Mouse (Mus musculus) layer of hippocampus, postnatal 14 days (tissue): ENCODE data around the gene Gm20661. TPM values are rescaled to one million over a fixed set of nuclear protein-coding genes. Genes with fewer than 3 reads are reported as not detected.
"Not testable (repeated sequence)": the region's sequence is repeated elsewhere in the genome, so short reads cannot be mapped to it uniquely, and the experiment has no call there.

Experiments
- DNase-seq, 2 experiments: peaks; one replicate each; pipeline ENCODE4 v3.0.0; 2021 to 2022; ENCODE audit warnings: low spot score in 2 of 2, mixed read lengths in 1 of 2
- total RNA-seq, 2 experiments: library from RNA; stranded (reverse); gene quantifications; 2 replicates each; pipeline ENCODE4 v1.2.3; 2021

The Gm20661 gene
- total RNA-seq, 2 experiments from 2014 or later, result 1.2 to 1.6 TPM

- no peak for DNase-seq
These were observed 12.7 kb downstream of the Gm20661 start for GRCm38 (mm10) chr9:107995513-107995912.

GRCm38 (mm10) chr9:107996049-107996448 is 13.2 kb downstream of the Gm20661 start, which contains the start of gene Gm20662:
TSS of gene Gm20662 (plus strand) at chr9:107996349.
- DNase-seq, result no peak

- peak; percentile 100 for DNase-seq
These were observed 19.3 kb downstream of the Gm20661 start, which contains the start of gene Ip6k1 for GRCm38 (mm10) chr9:108001922-108002770. TSS of gene Ip6k1 (plus strand) at chr9:108002501.

GRCm38 (mm10) chr9:108002778-108003530 is 20.1 kb downstream of the Gm20661 start:
- DNase-seq, result no peak

GRCm38 (mm10) chr9:108003531-108003890 is 20.7 kb downstream of the Gm20661 start:
- DNase-seq, result peak in 1 of 2 experiments; percentile 17

- DNase-seq, result no peak
These were observed 25.2 kb downstream of the Gm20661 start for GRCm38 (mm10) chr9:108008041-108008440.

- DNase-seq, result no peak
These were observed 27.5 kb downstream of the Gm20661 start for GRCm38 (mm10) chr9:108010385-108010784.

- not testable (repeated sequence) for DNase-seq
These were observed 30.7 kb downstream of the Gm20661 start for GRCm38 (mm10) chr9:108013577-108013976.

- no peak for DNase-seq
These were observed 34.3 kb downstream of the Gm20661 start for GRCm38 (mm10) chr9:108017127-108017526.

- no peak for DNase-seq
These were observed 37.9 kb downstream of the Gm20661 start for GRCm38 (mm10) chr9:108020741-108021140.

- DNase-seq, result no peak
These were observed 40.4 kb downstream of the Gm20661 start for GRCm38 (mm10) chr9:108023216-108023615.

- DNase-seq, result no peak
These were observed 43.7 kb downstream of the Gm20661 start for GRCm38 (mm10) chr9:108026584-108026983.

GRCm38 (mm10) chr9:108027867-108028266 is 45.0 kb downstream of the Gm20661 start:
- no peak for DNase-seq

GRCm38 (mm10) chr9:108032126-108032525 is 49.3 kb downstream of the Gm20661 start:
- DNase-seq, result no peak

- DNase-seq, result no peak
These were observed 52.7 kb downstream of the Gm20661 start for GRCm38 (mm10) chr9:108035331-108036156.

Other genes with a start within 250 kb of the Gm20661 start
- 100 to 1,000 TPM; 157 to 160 TPM for gene Rbm5, start 212.1 kb upstream of the Gm20661 start, total RNA-seq
- 10 to 100 TPM; 57.7 to 60.2 TPM for gene Rbm6, start 109.8 kb upstream of the Gm20661 start, total RNA-seq
- gene Mon1a, start 94.9 kb upstream of the Gm20661 start, total RNA-seq, result 10 to 100 TPM; 17.0 to 20.9 TPM
- 1 to 10 TPM; 1.8 to 2.9 TPM for gene Mst1r, start 76.2 kb upstream of the Gm20661 start, total RNA-seq
- gene Actl11, start 54.6 kb upstream of the Gm20661 start, total RNA-seq, result not detected
- 100 to 1,000 TPM; 497 to 516 TPM for gene Camkv, start 47.4 kb upstream of the Gm20661 start, total RNA-seq
- 10 to 100 TPM; 22.3 to 23.8 TPM for gene Traip, start 32.9 kb upstream of the Gm20661 start, total RNA-seq
- gene Uba7, start 7.6 kb upstream of the Gm20661 start, total RNA-seq, result 1 to 10 TPM; 2.7 to 3.2 TPM
- gene Inka1, start 2.8 kb downstream of the Gm20661 start, total RNA-seq, result 10 to 100 TPM in 1 of 2 experiments, 1 to 10 TPM in 1; 9.2 to 11.5 TPM
- gene Cdhr4, start 9.4 kb downstream of the Gm20661 start, total RNA-seq, result 1 to 10 TPM; 4.0 TPM
- gene Gm20662, start 13.3 kb downstream of the Gm20661 start, total RNA-seq, result 1 to 10 TPM in 1 of 2 experiments, not detected in 1; 1.1 TPM
- 100 to 1,000 TPM; 178 to 188 TPM for gene Ip6k1, start 19.4 kb downstream of the Gm20661 start, total RNA-seq
- 10 to 100 TPM; 14.7 to 17.5 TPM for gene Gmppb, start 66.2 kb downstream of the Gm20661 start, total RNA-seq
- 1 to 10 TPM; 2.2 to 2.8 TPM for gene Amigo3, start 70.1 kb downstream of the Gm20661 start, total RNA-seq
- not detected for gene Mst1, start 97.4 kb downstream of the Gm20661 start, total RNA-seq
- 10 to 100 TPM; 84.9 to 86.8 TPM for gene Rnf123, start 100.3 kb downstream of the Gm20661 start, total RNA-seq
- 10 to 100 TPM; 39.4 to 42.8 TPM for gene Apeh, start 111.5 kb downstream of the Gm20661 start, total RNA-seq
- 100 to 1,000 TPM; 203 to 219 TPM for gene Bsn, start 207.3 kb downstream of the Gm20661 start, total RNA-seq